Mouse (Mus musculus) thymus, postnatal 4 days (tissue): ENCODE results near the gene Gsta3.
A peak's percentile ranks its signal among the peaks of the same experiment; 100 is the strongest.
"Not testable (repeated sequence)": the region's sequence is repeated elsewhere in the genome, so short reads cannot be mapped to it uniquely, and the experiment has no call there.

Source experiments
- DNase-seq: peaks from one replicate; pipeline ENCODE4 v3.0.0; 2021

Gene Gsta3

GRCm38 (mm10) chr1:21253856-21254255 is 13.5 kb downstream of the Gsta3 start:
- no peak for DNase-seq

- no peak for DNase-seq
Measured at GRCm38 (mm10) chr1:21255625-21256345, 15.4 kb downstream of the Gsta3 start.

- no peak for DNase-seq
Measured at GRCm38 (mm10) chr1:21256391-21256790, 16.0 kb downstream of the Gsta3 start.

GRCm38 (mm10) chr1:21256871-21257270 is 16.5 kb downstream of the Gsta3 start:
- no peak for DNase-seq

GRCm38 (mm10) chr1:21259981-21260380 is 19.6 kb downstream of the Gsta3 start:
- not testable (repeated sequence) for DNase-seq

- DNase-seq = no peak
Measured at GRCm38 (mm10) chr1:21262401-21262800, 22.0 kb downstream of the Gsta3 start.

- DNase-seq = no peak
Measured at GRCm38 (mm10) chr1:21263986-21264385, 23.6 kb downstream of the Gsta3 start.

GRCm38 (mm10) chr1:21264747-21265146 is 24.4 kb downstream of the Gsta3 start:
- no peak for DNase-seq

GRCm38 (mm10) chr1:21266766-21267165 is 26.4 kb downstream of the Gsta3 start:
- DNase-seq = no peak

- not testable (repeated sequence) for DNase-seq
Measured at GRCm38 (mm10) chr1:21267466-21267865, 27.1 kb downstream of the Gsta3 start.

GRCm38 (mm10) chr1:21271343-21272055 is 31.1 kb downstream of the Gsta3 start:
- peak; percentile 93 for DNase-seq

GRCm38 (mm10) chr1:21272056-21272431 is 31.7 kb downstream of the Gsta3 start:
- DNase-seq = peak; percentile 54

- DNase-seq = no peak
Measured at GRCm38 (mm10) chr1:21273091-21273490, 32.7 kb downstream of the Gsta3 start.

- no peak for DNase-seq
Measured at GRCm38 (mm10) chr1:21274437-21275040, 34.1 kb downstream of the Gsta3 start.

- not testable (repeated sequence) for DNase-seq
Measured at GRCm38 (mm10) chr1:21275366-21275765, 35.0 kb downstream of the Gsta3 start.

GRCm38 (mm10) chr1:21276158-21276557 is 35.8 kb downstream of the Gsta3 start:
- DNase-seq = not testable (repeated sequence)

GRCm38 (mm10) chr1:21280306-21280705 is 39.9 kb downstream of the Gsta3 start:
- no peak for DNase-seq

- not testable (repeated sequence) for DNase-seq
Measured at GRCm38 (mm10) chr1:21284644-21285043, 44.3 kb downstream of the Gsta3 start.

GRCm38 (mm10) chr1:21291394-21291793 is 51.0 kb downstream of the Gsta3 start:
- DNase-seq = no peak

GRCm38 (mm10) chr1:21292590-21292989 is 52.2 kb downstream of the Gsta3 start:
- DNase-seq = no peak

GRCm38 (mm10) chr1:21296169-21296568 is 55.8 kb downstream of the Gsta3 start:
- DNase-seq = no peak

- DNase-seq = no peak
Measured at GRCm38 (mm10) chr1:21298114-21298513, 57.7 kb downstream of the Gsta3 start.

GRCm38 (mm10) chr1:21299826-21300225 is 59.4 kb downstream of the Gsta3 start:
- DNase-seq = no peak

- no peak for DNase-seq
Measured at GRCm38 (mm10) chr1:21301686-21302085, 61.3 kb downstream of the Gsta3 start.
